In genomic region chr15:78770983-78771355, GRCm38 (mm10) we compare ENCODE assay signal across 7 mouse cellular contexts. TPM values are rescaled to one million over a fixed set of nuclear protein-coding genes. Genes with fewer than 3 reads are reported as not detected.
A peak's percentile ranks its signal among the peaks of the same experiment; 100 is the strongest.
DNase-seq lines count a peak whose midpoint lies in the region; ATAC-seq lines count a peak whose summit lies in the region.

No protein-coding gene starts in this region.

- peak overlapping the region; percentile 36 for H3K4me3 ChIP-seq in forebrain, embryonic 11.5 days (ENCODE audit: low read depth, low read length)
- H3K4me3 ChIP-seq in liver, embryonic 13.5 days (replicated peaks) = 0 out of 2 replicates have a peak overlapping the region, but pooled peaks have one; percentile 55

- peak overlapping the region; percentile 74 for H3K9ac ChIP-seq in forebrain, embryonic 11.5 days (ENCODE audit: low read length)
- H3K9ac ChIP-seq in liver, embryonic 13.5 days = no peak overlapping the region

- peak; percentile 81 for ATAC-seq in forebrain, embryonic 11.5 days (replicated peaks; ENCODE audit: low FRiP score)
- no peak for ATAC-seq in liver, embryonic 13.5 days (ENCODE audit: low read depth)

- peaks cover 10% of the 10 kb centered on the region; the same call in 1 of the 2 replicates for H3K36me3 ChIP-seq in forebrain, embryonic 11.5 days (ENCODE audit: control insufficient read depth, insufficient read depth, low read length)
- peaks cover 11% of the 10 kb centered on the region for H3K36me3 ChIP-seq in liver, embryonic 13.5 days

- peaks cover 5% of the 10 kb centered on the region; the same call in 1 of the 2 replicates for H3K9me3 ChIP-seq in forebrain, embryonic 11.5 days (ENCODE audit: control insufficient read depth, low read length)
- peaks cover 8% of the 10 kb centered on the region for H3K9me3 ChIP-seq in liver, embryonic 13.5 days (replicated peaks)

- H3K4me1 ChIP-seq in forebrain, embryonic 11.5 days (replicated peaks; ENCODE audit: control insufficient read depth, insufficient read depth, low read length) = peaks cover 31% of the 10 kb centered on the region
- H3K4me1 ChIP-seq in liver, embryonic 13.5 days (replicated peaks) = peaks cover 32% of the 10 kb centered on the region

- DNase-seq in right cerebral cortex, postnatal 10 days (ENCODE audit: low spot score in 2 of 2) = peak; percentile 63 to 65
- DNase-seq in right cerebral cortex, postnatal 25 days = no peak
- peak; percentile 89 for DNase-seq in forebrain, embryonic 11.5 days (ENCODE audit: low spot score)
- no peak for DNase-seq in liver, embryonic 13.5 days
- DNase-seq in thymus, postnatal 25 days = peak; percentile 52
- DNase-seq in urinary bladder, postnatal 36 days (ENCODE audit: low spot score in 2 of 2) = no peak
- no peak for DNase-seq in gastrocnemius, adult 8-10 months (ENCODE audit: low spot score in 2 of 2)

- H3K4me2 ChIP-seq in forebrain, embryonic 11.5 days (ENCODE audit: low read depth, low read length, severe bottlenecking) = peak overlapping the region; percentile 80
- peak overlapping the region; percentile 79 for H3K4me2 ChIP-seq in liver, embryonic 13.5 days

- WGBS in forebrain, embryonic 11.5 days = 7% methylated on average over 5 of the region's 5 CpGs
- 53% methylated on average over 5 of the region's 5 CpGs for WGBS in liver, embryonic 13.5 days (ENCODE audit: insufficient replicate concordance)

- H3K27me3 ChIP-seq in forebrain, embryonic 11.5 days (ENCODE audit: control insufficient read depth, insufficient read depth, low read length) = no peaks in the 10 kb centered on the region
- no peaks in the 10 kb centered on the region for H3K27me3 ChIP-seq in liver, embryonic 13.5 days

- peak overlapping the region; percentile 96 for H3K27ac ChIP-seq in forebrain, embryonic 11.5 days (ENCODE audit: low read depth, low read length)
- no peak overlapping the region for H3K27ac ChIP-seq in liver, embryonic 13.5 days

RNA-seq across cellular contexts. Expression of gene Mfng, which starts 2.3 kb away (rescaled TPM):
- polyA plus RNA-seq in forebrain, embryonic 11.5 days (2014; fragmentation: Nextera tagmentation; extraction: Ambion mirVana) = 108 and 113 TPM in 2 replicates
- polyA plus RNA-seq in liver, embryonic 13.5 days (2015; fragmentation: Nextera tagmentation; extraction: Ambion mirVana) = 7.0 and 7.2 TPM in 2 replicates
- 1 to 10 TPM; 2.3 to 3.6 (median 2.7) TPM for total RNA-seq in gastrocnemius, adult 8-10 months (2022)

RNA-seq across cellular contexts. Expression of gene Card10, which starts 31.9 kb away (rescaled TPM):
- 2.3 and 2.7 TPM in 2 replicates for polyA plus RNA-seq in forebrain, embryonic 11.5 days (2014; fragmentation: Nextera tagmentation; extraction: Ambion mirVana)
- polyA plus RNA-seq in liver, embryonic 13.5 days (2015; fragmentation: Nextera tagmentation; extraction: Ambion mirVana) = 1.1 and 1.3 TPM in 2 replicates
- 1 to 10 TPM; 3.4 to 6.0 (median 4.4) TPM for total RNA-seq in gastrocnemius, adult 8-10 months (2022)

RNA-seq across cellular contexts. Expression of gene Elfn2, which starts 52.4 kb away (rescaled TPM):
- polyA plus RNA-seq in forebrain, embryonic 11.5 days (2014; fragmentation: Nextera tagmentation; extraction: Ambion mirVana) = 0.08 and 0.20 TPM in 2 replicates
- 0.01 TPM in 1 of 2 replicates, not detected in the other for polyA plus RNA-seq in liver, embryonic 13.5 days (2015; fragmentation: Nextera tagmentation; extraction: Ambion mirVana)
- total RNA-seq in gastrocnemius, adult 8-10 months (2022) = under 1 TPM in 3 of 4 experiments, not detected in 1; 0.05 to 0.11 (median 0.07) TPM

Comparison
In these comparisons a context has a peak if more than half of its experiments do, and no peak if none do; other contexts are left out.
1. DNase-seq: peak in right cerebral cortex, postnatal 10 days (2 of 2), forebrain, embryonic 11.5 days (single experiment) and thymus, postnatal 25 days (single experiment); none in right cerebral cortex, postnatal 25 days (single experiment), liver, embryonic 13.5 days (single experiment), urinary bladder, postnatal 36 days (0 of 2) and gastrocnemius, adult 8-10 months (0 of 2).
2. RNA of gene Mfng, which starts 2.3 kb away (polyA plus RNA-seq): 108 to 113 TPM in forebrain, embryonic 11.5 days; 7.0 to 7.2 TPM in liver, embryonic 13.5 days; every median in the first group is over 10 times any median in the second.